Mouse (Mus musculus) testis, adult 2 months (tissue): ENCODE measurements at regions not wholly inside any gene's neighbourhood (a gene's known extent, or its start where the extent isn't known, plus 50 kb on each side); places are given as distances from the start of the nearest gene placed in this dataset.

Experiments
- CTCF ChIP-seq: fragments of 200-500 bp; IDR thresholded peaks from 2 replicates; pipeline ENCODE4 v1.5.1; 2012; ENCODE audit warnings: low read depth, mild to moderate bottlenecking, inconsistent platforms, low read length, moderate library complexity; ENCODE audit not compliant: control insufficient read depth, insufficient read depth, insufficient replicate concordance
- POLR2A ChIP-seq: fragments of 200-500 bp; IDR thresholded peaks from 2 replicates; pipeline ENCODE4 v1.6.1; 2012; ENCODE audit warnings: low read depth, mild to moderate bottlenecking, inconsistent platforms, low read length, moderate library complexity; ENCODE audit not compliant: control insufficient read depth

GRCm38 (mm10) chr6:100126326-100126725 is 161.0 kb downstream of the Rybp start:
- TF ChIP-seq CTCF (no peak), POLR2A (no peak)
